Mouse (Mus musculus): ENCODE results near the gene Pde2a.

Pde2a gene

GRCm38 (mm10) chr7:101421529-101421928 is at the start of gene Pde2a:
Pde2a (plus strand) TSS chr7:101421691.
- no peak for DNase-seq (ENCODE audit: extremely low read depth, low read depth)

- no peak for DNase-seq (ENCODE audit: extremely low read depth, low read depth)
These were observed 48.4 kb upstream of the Pde2a start for GRCm38 (mm10) chr7:101373082-101373481.

GRCm38 (mm10) chr7:101374155-101374554 is 47.3 kb upstream of the Pde2a start:
- no peak for DNase-seq (ENCODE audit: extremely low read depth, low read depth)

DNA sequence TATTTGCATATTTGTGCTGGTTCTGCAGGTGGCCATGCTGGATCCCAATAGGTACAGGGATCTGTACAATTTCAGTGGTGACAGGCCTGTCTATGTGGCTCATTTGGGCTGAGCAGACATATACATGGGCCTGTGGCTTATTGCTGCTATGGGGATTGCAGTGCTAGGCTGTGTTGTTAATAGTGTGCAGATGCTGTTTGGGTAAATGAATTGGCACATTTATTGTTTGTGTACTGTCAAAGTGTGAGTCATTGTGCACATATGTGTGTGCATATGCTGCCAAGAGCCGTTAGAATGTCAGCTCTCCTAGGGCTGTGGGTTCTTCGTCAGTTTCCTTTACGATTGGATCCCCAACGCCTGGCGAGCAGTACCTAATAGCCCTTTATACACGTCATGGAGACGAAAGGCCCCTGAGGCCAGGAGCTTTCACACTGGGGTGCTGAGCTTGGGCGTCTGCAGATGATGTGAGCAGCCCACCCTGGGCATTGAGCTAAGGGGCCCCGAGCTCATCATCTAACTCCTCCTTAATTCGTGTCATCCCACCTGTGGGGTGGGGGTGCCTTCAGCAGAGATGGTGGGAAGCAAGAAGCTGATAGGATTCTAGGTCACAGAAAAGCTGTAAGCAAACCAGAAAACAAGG is 44.7 kb upstream of the Pde2a start:
- DNase-seq (ENCODE audit: extremely low read depth, low read depth) = no peak

- DNase-seq (ENCODE audit: extremely low read depth, low read depth) = peak; percentile 72
These were observed 43.7 kb upstream of the Pde2a start for GRCm38 (mm10) chr7:101377741-101378262.

DNA sequence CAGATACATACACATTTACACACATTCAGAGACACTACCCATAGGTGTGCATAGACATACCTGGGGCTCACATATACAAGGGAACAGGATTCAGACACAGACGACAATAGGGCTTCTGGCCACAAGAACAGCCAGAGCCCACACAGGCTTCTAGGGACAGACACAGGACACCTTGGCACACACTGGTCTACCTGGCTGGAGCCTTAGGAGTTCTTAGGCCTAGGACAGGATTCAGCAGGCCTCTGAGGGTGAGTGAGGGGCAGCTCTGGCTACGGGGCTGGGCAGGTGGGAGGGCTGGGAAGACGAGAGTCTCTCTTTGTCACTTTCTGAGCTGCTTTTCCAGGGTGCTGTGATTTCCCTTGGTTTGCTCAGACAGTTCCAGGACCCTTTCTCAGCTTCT is 43.2 kb upstream of the Pde2a start:
- no peak for DNase-seq (ENCODE audit: extremely low read depth, low read depth)

DNA sequence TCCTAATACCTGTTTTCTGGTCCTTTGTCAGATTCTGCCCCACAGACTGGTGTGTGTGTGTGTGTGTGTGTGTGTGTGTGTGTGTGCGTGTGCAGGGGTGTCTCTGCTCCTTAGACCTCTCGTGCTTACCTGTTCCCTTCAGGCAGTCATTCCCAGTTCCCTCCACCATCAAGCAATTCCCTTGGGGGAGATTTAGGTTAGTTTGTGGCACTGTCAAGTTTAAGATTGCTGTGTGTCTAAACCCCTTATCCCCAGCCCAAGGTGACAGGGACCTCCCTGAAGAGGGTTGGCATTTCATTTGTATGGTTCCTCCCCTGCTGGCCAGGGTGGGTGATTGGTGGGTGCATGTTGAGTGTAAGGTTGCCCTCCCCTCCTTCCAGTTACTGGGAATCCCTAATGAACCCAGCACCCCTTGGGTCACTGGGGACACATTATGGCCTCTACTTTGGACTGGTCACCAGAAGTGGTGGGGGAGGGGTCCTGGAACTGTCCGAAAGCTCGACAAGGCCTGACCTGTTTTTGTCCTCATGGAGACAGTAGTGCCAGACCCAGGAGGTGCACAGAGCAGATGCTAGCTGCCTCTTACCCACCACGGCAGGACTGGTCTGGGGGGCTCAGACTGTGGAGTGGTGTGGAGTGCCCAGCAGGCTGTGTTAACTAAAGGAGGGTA is 42.6 kb upstream of the Pde2a start:
- DNase-seq (ENCODE audit: extremely low read depth, low read depth) = no peak

GRCm38 (mm10) chr7:101379732-101380131 is 41.8 kb upstream of the Pde2a start:
- DNase-seq (ENCODE audit: extremely low read depth, low read depth) = no peak

GRCm38 (mm10) chr7:101381512-101381911 is 40.0 kb upstream of the Pde2a start:
- no peak for DNase-seq (ENCODE audit: extremely low read depth, low read depth)

- peak; percentile 22 for DNase-seq (ENCODE audit: extremely low read depth, low read depth)
These were observed 39.1 kb upstream of the Pde2a start for GRCm38 (mm10) chr7:101382378-101382777.

DNA sequence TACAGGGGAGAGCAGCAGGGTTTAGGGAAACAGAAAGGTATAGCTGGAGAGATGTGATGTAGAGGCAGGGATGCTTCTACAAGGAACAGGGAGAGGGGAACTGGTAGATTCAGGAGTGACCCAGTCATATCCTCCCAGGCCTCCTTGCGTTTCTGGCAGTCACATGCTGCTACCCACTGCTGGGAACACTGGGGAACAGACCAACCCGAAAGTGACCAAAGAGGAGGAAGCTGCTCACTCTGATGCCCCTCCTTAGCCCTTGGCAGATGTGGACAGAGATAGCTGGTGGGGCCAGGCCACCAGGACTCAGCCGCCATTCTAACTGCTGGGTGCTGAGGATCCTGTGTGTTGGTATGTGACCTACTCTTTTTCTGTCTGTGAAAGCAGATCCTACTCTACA is 37.7 kb upstream of the Pde2a start:
- DNase-seq (ENCODE audit: extremely low read depth, low read depth) = no peak

- no peak for DNase-seq (ENCODE audit: extremely low read depth, low read depth)
These were observed 36.6 kb upstream of the Pde2a start for GRCm38 (mm10) chr7:101384931-101385330.

- DNase-seq (ENCODE audit: extremely low read depth, low read depth) = no peak
These were observed 36.2 kb upstream of the Pde2a start for GRCm38 (mm10) chr7:101385331-101385733.

DNA sequence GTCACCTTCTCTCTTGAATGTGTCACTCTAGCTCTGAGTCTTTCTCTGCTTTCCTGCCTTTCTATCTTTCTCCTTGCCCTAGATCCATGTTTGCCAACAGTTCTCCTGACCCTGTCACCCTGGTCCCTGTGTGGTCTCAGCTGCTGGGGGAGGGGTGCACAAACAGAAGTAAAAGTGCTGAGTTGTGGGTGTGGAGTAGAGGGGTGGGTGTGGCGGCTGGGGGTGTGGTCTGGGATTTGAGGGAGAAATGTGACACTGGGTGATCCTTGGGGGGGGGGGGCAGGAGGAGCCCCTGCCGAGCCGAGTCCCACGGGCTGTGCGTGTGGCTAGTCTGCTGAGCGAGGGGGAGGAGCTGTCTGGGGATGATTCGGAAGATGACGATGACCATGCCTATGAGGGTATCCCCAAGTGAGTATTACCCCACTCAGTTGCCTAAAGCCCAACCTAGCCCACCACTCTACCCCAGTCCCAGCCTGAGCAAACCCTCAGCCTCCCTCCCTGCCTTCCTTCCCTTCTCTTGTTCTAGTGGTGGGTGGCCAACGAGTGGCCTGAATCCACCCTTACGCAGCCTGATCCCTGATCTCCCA is 35.5 kb upstream of the Pde2a start:
- DNase-seq (ENCODE audit: extremely low read depth, low read depth) = no peak

DNA sequence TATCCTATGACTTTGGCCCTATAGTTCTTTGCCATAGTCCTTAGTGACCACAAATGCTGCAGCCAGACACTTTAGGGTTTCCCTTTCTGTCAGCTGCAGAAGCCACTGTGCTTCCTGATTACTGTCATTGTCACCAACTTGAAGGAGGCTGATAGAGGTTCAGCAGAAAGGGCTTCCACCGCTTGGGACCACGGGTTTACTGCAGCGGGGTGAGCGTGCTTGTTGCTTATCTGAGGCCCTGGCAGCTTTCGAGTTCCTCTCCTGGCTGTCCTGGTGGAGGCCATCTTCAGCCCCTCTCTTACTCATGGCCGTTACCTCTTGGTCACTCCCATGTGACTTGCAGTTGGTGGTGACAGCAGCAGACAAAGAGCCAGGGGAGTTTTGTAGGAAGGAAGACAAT is 32.2 kb upstream of the Pde2a start:
- DNase-seq (ENCODE audit: extremely low read depth, low read depth) = no peak

DNA sequence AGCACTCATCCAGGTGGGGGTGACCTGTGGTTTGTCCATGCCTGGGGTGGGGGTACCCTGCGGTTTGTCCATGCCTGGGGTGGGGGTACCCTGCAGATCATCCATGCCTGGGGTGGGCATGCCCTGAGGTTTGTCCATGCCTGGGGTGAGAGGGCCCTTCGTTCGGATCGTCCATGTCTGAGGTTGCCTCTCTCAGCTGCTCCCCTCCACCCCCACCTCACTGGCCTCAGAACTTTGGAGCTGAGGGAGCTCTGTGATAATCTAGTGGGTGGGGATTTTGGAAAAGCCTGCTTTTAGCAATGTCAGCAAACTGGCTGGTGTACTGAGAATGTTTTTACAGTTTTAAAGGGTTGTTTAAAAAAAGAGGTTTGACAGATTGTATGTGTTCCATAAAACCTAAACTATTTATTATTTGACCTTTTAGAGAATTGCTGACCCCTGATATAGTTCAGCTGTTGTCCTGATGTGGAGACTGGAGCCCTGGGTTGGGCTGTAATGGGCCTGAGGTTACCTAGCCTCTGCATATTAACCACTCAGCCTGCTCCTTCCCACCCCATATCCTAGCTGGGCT is 29.5 kb upstream of the Pde2a start:
- DNase-seq (ENCODE audit: extremely low read depth, low read depth) = no peak

GRCm38 (mm10) chr7:101393015-101393414 is 28.5 kb upstream of the Pde2a start:
- no peak for DNase-seq (ENCODE audit: extremely low read depth, low read depth)

DNA sequence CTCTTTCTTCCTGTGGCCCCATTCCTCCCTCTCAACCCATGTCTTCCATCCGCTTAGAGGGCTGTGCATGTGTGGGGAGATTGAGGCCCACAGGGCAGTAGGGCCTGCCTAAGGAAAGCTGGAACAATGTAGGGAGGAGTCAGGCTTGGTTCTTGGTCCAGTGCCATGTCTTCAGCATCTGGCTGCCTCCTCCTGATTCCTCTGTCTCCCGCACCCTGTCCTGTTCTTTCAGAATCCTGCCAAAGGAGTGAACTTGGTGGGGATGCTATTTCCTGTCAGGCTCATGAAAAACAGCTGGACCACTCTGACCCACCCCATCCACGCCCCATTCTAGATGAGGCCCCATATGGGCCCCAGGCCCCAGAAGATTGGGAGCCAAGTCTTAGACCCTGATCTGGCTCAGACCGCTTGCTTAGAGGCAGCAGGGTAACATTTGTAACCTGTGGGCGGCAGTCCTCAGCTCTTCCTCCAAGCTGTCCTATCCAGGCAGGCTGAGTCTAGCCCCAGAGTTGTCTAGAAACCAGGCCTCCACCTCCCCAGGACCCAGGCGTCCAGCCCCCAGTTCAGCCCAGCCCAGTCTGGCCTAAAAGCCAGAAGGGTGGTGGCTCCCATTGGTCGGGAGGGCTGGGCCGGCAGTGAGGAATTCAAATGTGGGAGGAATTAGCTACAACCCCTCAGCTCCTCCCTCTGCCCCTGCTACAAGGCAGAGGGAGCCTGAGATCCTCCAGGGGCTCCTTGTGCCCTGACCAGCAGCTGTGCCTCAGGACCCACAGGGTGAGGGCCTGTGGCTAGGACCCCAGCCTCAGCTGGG is 27.6 kb upstream of the Pde2a start:
- no peak for DNase-seq (ENCODE audit: extremely low read depth, low read depth)

GRCm38 (mm10) chr7:101394569-101394968 is 26.9 kb upstream of the Pde2a start:
- DNase-seq (ENCODE audit: extremely low read depth, low read depth) = no peak

GRCm38 (mm10) chr7:101395471-101395870 is 26.0 kb upstream of the Pde2a start:
- no peak for DNase-seq (ENCODE audit: extremely low read depth, low read depth)

DNA sequence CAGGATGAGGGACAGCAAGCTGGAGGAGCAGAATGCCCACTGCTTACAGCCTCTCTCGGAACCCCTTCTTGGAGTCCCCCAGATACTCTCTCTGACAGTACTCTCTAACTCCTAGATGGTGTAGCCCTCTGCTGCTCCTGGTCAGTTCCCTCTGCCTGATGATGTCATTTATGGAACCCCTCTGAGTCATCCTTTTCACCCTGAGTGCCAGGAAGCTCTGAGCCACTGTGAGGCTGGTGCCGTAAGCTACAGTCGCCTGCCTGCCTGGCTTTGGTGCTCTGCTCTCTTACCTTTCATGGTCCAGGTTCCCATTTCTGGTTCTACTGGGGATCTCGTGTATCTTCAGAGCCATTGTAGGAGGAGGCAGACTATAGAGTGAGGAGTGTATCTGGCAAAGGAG is 24.3 kb upstream of the Pde2a start:
- no peak for DNase-seq (ENCODE audit: extremely low read depth, low read depth)

Data from MEL-GATA-1-ER (cell line).